Mouse (Mus musculus): ENCODE results near the gene Tmc3. TPM values are rescaled to one million over a fixed set of nuclear protein-coding genes. Genes with fewer than 3 reads are reported as not detected.

The Tmc3 gene
- polyA plus RNA-seq, 1 experiment: 0.10 TPM

DNA sequence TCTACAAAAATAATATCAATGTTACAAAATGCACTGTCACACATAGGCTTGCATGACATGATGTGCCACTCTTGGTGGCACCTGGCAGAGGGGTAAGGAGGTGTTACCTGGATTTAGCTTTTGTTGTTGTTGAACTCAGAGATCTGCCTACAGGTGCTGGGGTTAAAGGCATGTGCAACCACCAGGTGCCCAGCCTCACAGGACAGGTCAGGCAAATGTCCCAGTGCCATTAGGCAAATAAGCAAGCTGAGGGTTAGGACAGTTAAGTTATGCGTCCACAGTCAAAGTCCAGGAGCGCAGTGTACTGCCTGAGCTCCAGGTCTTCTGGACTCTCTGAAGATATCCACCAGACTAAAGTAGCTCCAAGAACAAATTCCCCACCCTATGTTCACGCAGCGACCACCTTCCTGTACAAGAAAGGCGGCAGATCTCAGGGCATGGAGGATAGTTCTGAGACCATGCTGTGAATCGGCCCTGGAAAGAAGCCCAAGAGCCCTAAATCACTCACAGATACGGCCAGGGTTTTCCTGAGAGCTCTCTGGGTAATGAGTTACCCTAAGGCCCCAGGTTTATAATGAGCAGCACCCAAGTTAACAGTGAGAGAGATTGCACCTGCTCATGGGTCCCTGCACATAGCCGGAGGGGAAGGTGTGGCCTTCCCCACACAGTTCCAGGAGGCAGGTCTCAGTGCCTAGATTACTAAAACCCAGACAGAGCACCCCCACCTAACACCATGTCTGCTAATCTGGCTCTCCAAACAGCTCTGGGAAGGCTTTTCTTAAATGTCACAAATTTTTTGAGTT is 53.3 kb downstream of the Tmc3 start:
- Histone ChIP-seq H3K27me3 (ENCODE audit: control insufficient read depth, insufficient read depth, insufficient read length) (no peaks in the 10 kb centered on the region), H3K4me3 (no peak overlapping the region), H3K4me2 (ENCODE audit: low read depth) (no peak overlapping the region), H3K36me3 (ENCODE audit: control insufficient read depth, insufficient read depth) (peaks cover 45% of the 10 kb centered on the region), H3ac (ENCODE audit: control insufficient read depth, insufficient read length) (no peak overlapping the region), H3K79me2 (ENCODE audit: control insufficient read depth, insufficient read depth) (peaks cover 6% of the 10 kb centered on the region)
- TF ChIP-seq CEBPB (IDR thresholded peaks at IDR 0.05; ENCODE audit: insufficient read depth, poor library complexity, severe bottlenecking): no peak
- TF ChIP-seq E2F4 (IDR thresholded peaks at IDR 0.05; ENCODE audit: insufficient read depth): no peak

- no peak for TF ChIP-seq CEBPB (IDR thresholded peaks at IDR 0.05; ENCODE audit: insufficient read depth, poor library complexity, severe bottlenecking)
- no peak for TF ChIP-seq TCF3 (IDR thresholded peaks at IDR 0.05; ENCODE audit: insufficient read length, low read depth)
- no peak for TF ChIP-seq MYOG (IDR thresholded peaks at IDR 0.05; ENCODE audit: control insufficient read depth in 1 of 3, insufficient read depth in 1 of 3, insufficient read length in 2 of 3, low read depth in 2 of 3)
- no peak for TF ChIP-seq POLR2A (IDR thresholded peaks at IDR 0.05; ENCODE audit: insufficient read length, low read depth)
- TF ChIP-seq TCF12 (IDR thresholded peaks at IDR 0.05; ENCODE audit: insufficient read depth, poor library complexity, severe bottlenecking): no peak
- no peak for TF ChIP-seq USF1 (IDR thresholded peaks at IDR 0.05; ENCODE audit: low read depth)
- no peak for TF ChIP-seq MYOD1 (IDR thresholded peaks at IDR 0.05; ENCODE audit: control insufficient read depth in 1 of 3, insufficient read length in 2 of 3, low read depth in 2 of 3)
- TF ChIP-seq REST (IDR thresholded peaks at IDR 0.05; ENCODE audit: insufficient read depth, insufficient read length): no peak
- TF ChIP-seq SRF (IDR thresholded peaks at IDR 0.05; ENCODE audit: control insufficient read depth, insufficient read length, low read depth): no peak
- TF ChIP-seq POLR2AphosphoS2 (IDR thresholded peaks at IDR 0.05; ENCODE audit: insufficient read length, low read depth): no peak
- TF ChIP-seq MAX (IDR thresholded peaks at IDR 0.05; ENCODE audit: low read depth): no peak
- TF ChIP-seq E2F4 (IDR thresholded peaks at IDR 0.05; ENCODE audit: insufficient read depth): no peak
- Histone ChIP-seq H3K36me3 (ENCODE audit: control insufficient read depth, insufficient read depth) (peaks cover 42% of the 10 kb centered on the region), H3ac (ENCODE audit: control insufficient read depth, insufficient read length) (no peak overlapping the region), H3K79me2 (ENCODE audit: control insufficient read depth, insufficient read depth) (no peaks in the 10 kb centered on the region), H3K27me3 (ENCODE audit: control insufficient read depth, insufficient read depth, insufficient read length) (no peaks in the 10 kb centered on the region), H3K4me3 (no peak overlapping the region), H3K4me2 (ENCODE audit: low read depth) (no peak overlapping the region)
Measured at GRCm38 (mm10) chr7:83639084-83639483, 54.4 kb downstream of the Tmc3 start.

GRCm38 (mm10) chr7:83640581-83640980 is 55.9 kb downstream of the Tmc3 start:
- H3K4me3 ChIP-seq: no peak overlapping the region
- no peaks in the 10 kb centered on the region for H3K27me3 ChIP-seq (ENCODE audit: control insufficient read depth, insufficient read depth, insufficient read length)
- no peak overlapping the region for H3K4me2 ChIP-seq (ENCODE audit: low read depth)
- no peak for TF ChIP-seq POLR2AphosphoS2 (IDR thresholded peaks at IDR 0.05; ENCODE audit: insufficient read length, low read depth)
- no peak for TF ChIP-seq MYOG (IDR thresholded peaks at IDR 0.05; ENCODE audit: control insufficient read depth in 1 of 3, insufficient read depth in 1 of 3, insufficient read length in 2 of 3, low read depth in 2 of 3)
- no peak for TF ChIP-seq TCF3 (IDR thresholded peaks at IDR 0.05; ENCODE audit: insufficient read length, low read depth)
- no peak for TF ChIP-seq MAX (IDR thresholded peaks at IDR 0.05; ENCODE audit: low read depth)
- no peak for TF ChIP-seq POLR2A (IDR thresholded peaks at IDR 0.05; ENCODE audit: insufficient read length, low read depth)
- TF ChIP-seq E2F4 (IDR thresholded peaks at IDR 0.05; ENCODE audit: insufficient read depth): no peak
- no peak for TF ChIP-seq TCF12 (IDR thresholded peaks at IDR 0.05; ENCODE audit: insufficient read depth, poor library complexity, severe bottlenecking)
- no peak for TF ChIP-seq MYOD1 (IDR thresholded peaks at IDR 0.05; ENCODE audit: control insufficient read depth in 1 of 3, insufficient read length in 2 of 3, low read depth in 2 of 3)
- H3K36me3 ChIP-seq (ENCODE audit: control insufficient read depth, insufficient read depth): peaks cover 29% of the 10 kb centered on the region
- no peaks in the 10 kb centered on the region for H3K79me2 ChIP-seq (ENCODE audit: control insufficient read depth, insufficient read depth)
- no peak overlapping the region for H3ac ChIP-seq (ENCODE audit: control insufficient read depth, insufficient read length)

- peaks cover 24% of the 10 kb centered on the region for H3K36me3 ChIP-seq (ENCODE audit: control insufficient read depth, insufficient read depth)
- no peaks in the 10 kb centered on the region for H3K27me3 ChIP-seq (ENCODE audit: control insufficient read depth, insufficient read depth, insufficient read length)
Measured at GRCm38 (mm10) chr7:83641163-83641562, 56.4 kb downstream of the Tmc3 start.

DNA sequence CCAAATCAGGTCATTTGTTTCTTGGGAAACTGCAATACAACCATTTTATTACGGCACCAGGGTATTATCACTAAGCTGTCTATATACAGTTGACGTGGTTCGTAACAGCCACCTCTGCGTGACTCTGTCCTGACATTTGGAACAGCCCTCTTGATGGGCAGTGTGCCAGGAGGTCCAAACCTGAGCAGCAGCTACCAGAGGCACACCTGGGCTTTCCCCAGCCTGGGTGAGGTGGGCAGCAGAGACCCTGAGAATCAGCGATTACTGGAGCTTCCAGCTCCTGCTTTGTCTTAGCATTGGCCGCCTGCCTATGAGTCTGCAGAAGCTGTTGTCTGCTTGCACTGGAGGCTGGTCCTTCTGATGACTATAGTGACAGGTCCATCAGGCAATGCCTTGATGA is 58.9 kb downstream of the Tmc3 start:
- TF ChIP-seq CEBPB (IDR thresholded peaks at IDR 0.05; ENCODE audit: insufficient read depth, poor library complexity, severe bottlenecking) (no peak), POLR2AphosphoS2 (IDR thresholded peaks at IDR 0.05; ENCODE audit: insufficient read length, low read depth) (peak; percentile 53)
- no peak overlapping the region for H3K4me3 ChIP-seq
- no peaks in the 10 kb centered on the region for H3K79me2 ChIP-seq (ENCODE audit: control insufficient read depth, insufficient read depth)
- no peaks in the 10 kb centered on the region for H3K27me3 ChIP-seq (ENCODE audit: control insufficient read depth, insufficient read depth, insufficient read length)
- H3K36me3 ChIP-seq (ENCODE audit: control insufficient read depth, insufficient read depth): peaks cover 6% of the 10 kb centered on the region
- H3K4me2 ChIP-seq (ENCODE audit: low read depth): no peak overlapping the region
- H3ac ChIP-seq (ENCODE audit: control insufficient read depth, insufficient read length): no peak overlapping the region

More at GRCm38 (mm10) chr7:83641163-83641562, 56.4 kb downstream of the Tmc3 start:
- H3ac ChIP-seq (ENCODE audit: control insufficient read depth, insufficient read length): no peak overlapping the region
- H3K79me2 ChIP-seq (ENCODE audit: control insufficient read depth, insufficient read depth): no peaks in the 10 kb centered on the region
- TF ChIP-seq SRF (IDR thresholded peaks at IDR 0.05; ENCODE audit: control insufficient read depth, insufficient read length, low read depth): no peak
- TF ChIP-seq POLR2AphosphoS2 (IDR thresholded peaks at IDR 0.05; ENCODE audit: insufficient read length, low read depth): peak; percentile 53
- no peak overlapping the region for H3K4me3 ChIP-seq
- no peak overlapping the region for H3K4me2 ChIP-seq (ENCODE audit: low read depth)
